Mouse (Mus musculus) lung, adult 2 months (tissue): ENCODE data around the gene Tssk4.

ENCODE experiments used
- CTCF ChIP-seq: fragments of 200-500 bp; IDR thresholded peaks from 2 replicates; pipeline ENCODE4 v1.5.1; 2011; ENCODE audit warnings: mild to moderate bottlenecking, low read length, control low read depth; ENCODE audit not compliant: insufficient read depth
- POLR2A ChIP-seq: fragments of 200-500 bp; IDR thresholded peaks from 2 replicates; pipeline ENCODE4 v1.6.1; 2011; ENCODE audit warnings: low read depth, mild to moderate bottlenecking, control low read depth, low read length, borderline replicate concordance; ENCODE audit errors: extremely low read depth

DNA sequence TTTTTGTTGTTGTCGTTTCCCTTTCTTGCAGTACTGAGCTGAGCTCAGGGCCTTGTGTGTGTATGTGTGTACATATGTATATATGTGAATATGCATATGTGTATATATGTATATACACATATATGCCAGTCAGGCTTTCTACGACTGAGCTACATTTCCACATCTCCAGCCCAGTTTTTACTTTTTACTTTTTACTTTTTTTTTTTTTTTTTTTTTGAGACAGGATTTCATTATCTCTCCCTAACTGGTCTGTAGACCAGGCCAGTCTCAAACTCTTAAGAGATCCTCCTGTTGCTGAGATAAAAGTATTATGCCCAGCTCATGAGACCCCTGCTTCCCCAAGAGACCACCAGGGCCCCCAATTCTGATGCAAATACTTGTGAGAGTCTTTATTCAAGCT, 33.1 kb upstream of the Tssk4 start:
- no peak for TF ChIP-seq POLR2A
- no peak for TF ChIP-seq CTCF
